Mouse (Mus musculus) adrenal gland, postnatal 14 days (tissue): ENCODE results near the gene Col8a1. TPM values are rescaled to one million over a fixed set of nuclear protein-coding genes. Genes with fewer than 3 reads are reported as not detected.

ENCODE experiments used
- total RNA-seq: library from RNA; stranded (reverse); gene quantifications from 2 replicates; pipeline ENCODE4 v1.2.3, GENCODE M21; 2021

The Col8a1 gene
- total RNA-seq, 1 experiment from 2014 or later = 4.4 TPM

Other genes with a start within 250 kb of the Col8a1 start
- gene Cmss1, start 147.9 kb downstream of the Col8a1 start, total RNA-seq = 17.1 and 20.6 TPM in 2 replicates